Mouse (Mus musculus): ENCODE data around the gene Fam83g. TPM values are rescaled to one million over a fixed set of nuclear protein-coding genes. Genes with fewer than 3 reads are reported as not detected.

The Fam83g gene
- polyA plus RNA-seq, 1 experiment from 2014 or later = 0.76 TPM

DNA sequence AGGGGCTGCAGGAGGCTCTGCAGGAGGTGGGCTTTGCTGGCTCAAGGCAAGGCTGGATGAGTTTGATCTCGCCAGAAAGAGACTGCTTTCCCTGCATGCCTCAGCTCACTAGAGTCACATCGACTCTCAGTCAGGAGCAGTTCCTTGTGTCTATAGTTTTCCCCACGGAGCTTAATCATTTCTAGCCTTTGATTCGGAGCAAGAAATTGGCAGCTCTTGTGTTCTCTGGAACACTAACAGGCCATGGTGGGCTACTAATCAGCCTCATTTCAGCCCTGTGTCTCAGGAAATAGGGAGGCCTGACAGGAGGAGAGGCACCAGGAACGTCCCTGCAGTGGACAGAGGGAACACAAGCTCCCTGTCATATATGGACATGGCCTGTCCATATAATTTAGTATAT, 34.1 kb downstream of the Fam83g start:
- WGBS = 67% methylated on average over 5 of the region's 5 CpGs
- no peak overlapping the region for H3K9ac ChIP-seq (replicated peaks; ENCODE audit: low read length)

DNA sequence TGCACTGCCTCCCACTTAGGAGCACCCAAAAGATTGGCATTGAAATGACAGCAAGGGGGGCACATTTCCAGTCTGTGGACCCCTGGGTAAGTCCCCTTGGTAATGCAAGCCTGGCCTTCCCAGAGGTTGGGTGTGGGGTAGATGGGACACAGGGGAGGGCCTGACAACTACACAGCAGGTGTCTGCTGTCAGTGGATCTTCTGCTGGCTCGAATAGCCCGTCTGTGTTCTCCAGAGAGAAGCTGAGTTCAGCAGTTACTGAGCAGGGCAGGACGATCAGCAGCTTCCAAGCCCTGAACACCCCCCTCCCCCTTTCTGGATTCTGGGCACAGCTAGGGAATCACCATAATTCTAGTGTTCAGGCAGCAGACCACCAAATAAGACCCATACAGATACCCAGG, 35.5 kb downstream of the Fam83g start:
- Histone ChIP-seq H3K9me3 (replicated peaks; ENCODE audit: control insufficient read depth, low read length) (no peaks in the 10 kb centered on the region), H3K4me2 (ENCODE audit: low read depth, low read length) (no peak overlapping the region), H3K4me1 (ENCODE audit: control insufficient read depth, insufficient read depth, low read length) (no peaks in the 10 kb centered on the region), H3K9ac (replicated peaks; ENCODE audit: low read length) (no peak overlapping the region), H3K36me3 (replicated peaks; ENCODE audit: control insufficient read depth, insufficient read depth, low read depth, low read length) (no peaks in the 10 kb centered on the region), H3K4me3 (ENCODE audit: low read depth, low read length) (no peak overlapping the region), H3K27ac (replicated peaks; ENCODE audit: low read depth, low read length) (no peak overlapping the region), H3K27me3 (ENCODE audit: control insufficient read depth, insufficient read depth, low read length) (no peaks in the 10 kb centered on the region)
- WGBS = 50% methylated on average over 3 of the region's 3 CpGs
- ATAC-seq (replicated peaks; ENCODE audit: insufficient number of reproducible peaks, low FRiP score, low TSS enrichment, low read depth) (no peak), DNase-seq (ENCODE audit: low spot score) (no peak)

More for the DNA sequence above, 34.1 kb downstream of the Fam83g start:
- ATAC-seq (replicated peaks; ENCODE audit: insufficient number of reproducible peaks, low FRiP score, low TSS enrichment, low read depth) (no peak), DNase-seq (ENCODE audit: low spot score) (no peak)
- Histone ChIP-seq H3K27ac (replicated peaks; ENCODE audit: low read depth, low read length) (no peak overlapping the region), H3K9me3 (replicated peaks; ENCODE audit: control insufficient read depth, low read length) (no peaks in the 10 kb centered on the region), H3K4me1 (ENCODE audit: control insufficient read depth, insufficient read depth, low read length) (no peaks in the 10 kb centered on the region), H3K36me3 (replicated peaks; ENCODE audit: control insufficient read depth, insufficient read depth, low read depth, low read length) (no peaks in the 10 kb centered on the region), H3K27me3 (ENCODE audit: control insufficient read depth, insufficient read depth, low read length) (no peaks in the 10 kb centered on the region), H3K4me2 (ENCODE audit: low read depth, low read length) (no peak overlapping the region), H3K4me3 (ENCODE audit: low read depth, low read length) (no peak overlapping the region)

DNA sequence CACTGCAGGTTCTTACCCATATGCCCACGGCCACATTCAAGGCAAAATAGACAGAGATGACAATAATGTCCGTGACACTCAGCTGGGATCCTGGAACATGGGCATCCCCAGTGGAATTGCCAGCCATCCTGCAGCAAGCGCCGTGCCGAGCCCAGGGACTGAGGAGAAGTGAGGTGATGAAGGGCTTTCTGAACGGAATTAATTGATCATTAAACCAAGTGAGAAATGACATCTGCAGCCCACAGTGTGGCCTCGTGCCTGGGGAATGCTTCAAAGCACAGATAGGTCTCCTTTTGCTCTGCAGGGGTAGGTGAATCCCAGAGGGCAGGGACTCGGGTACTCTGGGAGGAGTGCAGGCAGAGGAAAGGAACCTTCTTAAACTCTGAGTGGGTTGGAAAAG, 35.9 kb downstream of the Fam83g start:
- no peak overlapping the region for H3K27ac ChIP-seq (replicated peaks; ENCODE audit: low read depth, low read length)
- no peaks in the 10 kb centered on the region for H3K36me3 ChIP-seq (replicated peaks; ENCODE audit: control insufficient read depth, insufficient read depth, low read depth, low read length)
- ATAC-seq (replicated peaks; ENCODE audit: insufficient number of reproducible peaks, low FRiP score, low TSS enrichment, low read depth) (no peak), DNase-seq (ENCODE audit: low spot score) (no peak)
- no peak overlapping the region for H3K4me2 ChIP-seq (ENCODE audit: low read depth, low read length)
- H3K9ac ChIP-seq (replicated peaks; ENCODE audit: low read length) = no peak overlapping the region
- no peaks in the 10 kb centered on the region for H3K4me1 ChIP-seq (ENCODE audit: control insufficient read depth, insufficient read depth, low read length)
- no peaks in the 10 kb centered on the region for H3K9me3 ChIP-seq (replicated peaks; ENCODE audit: control insufficient read depth, low read length)
- no peaks in the 10 kb centered on the region for H3K27me3 ChIP-seq (ENCODE audit: control insufficient read depth, insufficient read depth, low read length)
- no peak overlapping the region for H3K4me3 ChIP-seq (ENCODE audit: low read depth, low read length)
- WGBS = 78% methylated on average over 8 of the region's 8 CpGs

DNA sequence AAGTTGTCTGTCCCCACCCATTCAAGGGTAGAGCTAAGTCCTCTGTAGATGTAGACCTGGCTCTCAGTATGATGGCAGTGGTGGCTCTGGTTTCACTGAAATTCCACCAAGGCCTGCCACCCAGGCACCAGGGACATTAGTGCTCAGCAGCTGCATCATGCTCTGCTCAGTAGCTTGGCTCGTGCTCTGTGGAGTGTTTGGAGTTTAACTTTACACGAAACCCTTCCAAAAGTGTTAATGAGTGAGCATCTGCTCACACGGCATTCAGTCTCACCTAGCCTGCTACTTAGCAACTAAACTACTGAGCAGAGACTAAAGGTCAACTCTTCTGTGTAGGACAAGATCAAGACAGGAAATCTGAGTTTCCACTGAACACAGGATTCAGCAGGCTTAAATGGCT, 36.7 kb downstream of the Fam83g start, which contains the start of gene Slc5a10:
Gene Slc5a10 (minus strand): TSS at position 191 of the 400 bp plus-strand sequence.
- WGBS = 84% methylated on average over 3 of the region's 3 CpGs
- no peak for DNase-seq (ENCODE audit: low spot score)
- H3K36me3 ChIP-seq (replicated peaks; ENCODE audit: control insufficient read depth, insufficient read depth, low read depth, low read length) = no peaks in the 10 kb centered on the region
- no peak within 1 kb of the TSS for H3K27ac ChIP-seq (replicated peaks; ENCODE audit: low read depth, low read length)
- no peak within 1 kb of the TSS for H3K4me2 ChIP-seq (ENCODE audit: low read depth, low read length)
- H3K9ac ChIP-seq (replicated peaks; ENCODE audit: low read length) = no peak within 1 kb of the TSS
- ATAC-seq (replicated peaks; ENCODE audit: insufficient number of reproducible peaks, low FRiP score, low TSS enrichment, low read depth) = no peak
- H3K4me3 ChIP-seq (ENCODE audit: low read depth, low read length) = no peak within 1 kb of the TSS
- H3K9me3 ChIP-seq (replicated peaks; ENCODE audit: control insufficient read depth, low read length) = no peaks in the 10 kb centered on the region
- no peaks in the 10 kb centered on the region for H3K4me1 ChIP-seq (ENCODE audit: control insufficient read depth, insufficient read depth, low read length)
- no peaks in the 10 kb centered on the region for H3K27me3 ChIP-seq (ENCODE audit: control insufficient read depth, insufficient read depth, low read length)

DNA sequence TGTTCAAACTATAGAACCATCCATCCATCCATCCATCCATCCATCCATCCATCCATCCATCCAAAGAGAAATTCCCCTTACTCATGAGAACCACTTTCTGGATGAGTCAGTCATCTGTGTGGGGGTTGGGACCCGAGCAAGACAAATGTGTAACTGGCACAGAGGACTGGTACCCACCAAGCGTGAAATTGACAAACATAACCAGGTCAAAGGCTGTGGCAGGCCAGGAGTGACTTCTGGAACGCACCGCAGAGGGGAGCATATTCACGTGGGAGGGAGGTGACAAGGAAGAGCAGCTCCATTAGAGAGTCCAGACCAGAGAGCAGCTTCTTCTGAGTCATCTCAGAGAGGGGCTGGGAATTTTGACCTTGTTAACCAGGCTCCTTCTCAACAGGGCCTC, 38.2 kb downstream of the Fam83g start:
- Histone ChIP-seq H3K4me1 (ENCODE audit: control insufficient read depth, insufficient read depth, low read length) (no peaks in the 10 kb centered on the region), H3K9me3 (replicated peaks; ENCODE audit: control insufficient read depth, low read length) (no peaks in the 10 kb centered on the region), H3K36me3 (replicated peaks; ENCODE audit: control insufficient read depth, insufficient read depth, low read depth, low read length) (no peaks in the 10 kb centered on the region), H3K4me3 (ENCODE audit: low read depth, low read length) (no peak overlapping the region), H3K27me3 (ENCODE audit: control insufficient read depth, insufficient read depth, low read length) (no peaks in the 10 kb centered on the region), H3K9ac (replicated peaks; ENCODE audit: low read length) (no peak overlapping the region), H3K4me2 (ENCODE audit: low read depth, low read length) (no peak overlapping the region), H3K27ac (replicated peaks; ENCODE audit: low read depth, low read length) (no peak overlapping the region)
- ATAC-seq (replicated peaks; ENCODE audit: insufficient number of reproducible peaks, low FRiP score, low TSS enrichment, low read depth) = no peak
- 62% methylated on average over 5 of the region's 5 CpGs for WGBS
- DNase-seq (ENCODE audit: low spot score) = no peak

DNA sequence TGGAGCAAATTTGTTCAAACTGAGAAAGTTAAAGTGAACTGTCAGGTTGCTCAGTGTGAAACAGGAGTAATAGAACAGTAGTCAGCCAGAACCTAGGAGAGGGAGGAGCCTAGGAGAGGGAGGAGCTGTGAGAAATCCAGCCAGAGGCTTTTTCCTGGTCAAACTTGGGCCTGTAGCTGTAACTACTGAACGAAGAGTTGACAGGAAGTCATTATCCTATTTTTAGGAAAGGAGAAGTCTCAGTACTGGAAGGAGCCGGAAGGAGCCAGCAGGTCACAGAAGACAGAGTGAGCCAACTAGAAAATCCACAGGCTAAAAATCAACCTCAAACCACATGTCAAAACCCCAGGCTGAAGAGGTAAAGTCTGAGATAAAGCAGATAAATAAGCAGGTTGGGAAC, 44.1 kb downstream of the Fam83g start:
- DNase-seq (ENCODE audit: low spot score) = no peak
- Histone ChIP-seq H3K4me2 (ENCODE audit: low read depth, low read length) (no peak overlapping the region), H3K9me3 (replicated peaks; ENCODE audit: control insufficient read depth, low read length) (no peaks in the 10 kb centered on the region), H3K27me3 (ENCODE audit: control insufficient read depth, insufficient read depth, low read length) (no peaks in the 10 kb centered on the region), H3K9ac (replicated peaks; ENCODE audit: low read length) (no peak overlapping the region), H3K27ac (replicated peaks; ENCODE audit: low read depth, low read length) (no peak overlapping the region), H3K4me3 (ENCODE audit: low read depth, low read length) (no peak overlapping the region), H3K36me3 (replicated peaks; ENCODE audit: control insufficient read depth, insufficient read depth, low read depth, low read length) (peaks cover 8% of the 10 kb centered on the region), H3K4me1 (ENCODE audit: control insufficient read depth, insufficient read depth, low read length) (no peaks in the 10 kb centered on the region)
- 58% methylated on average over 2 of the region's 2 CpGs for WGBS
- ATAC-seq (replicated peaks; ENCODE audit: insufficient number of reproducible peaks, low FRiP score, low TSS enrichment, low read depth) = no peak

DNA sequence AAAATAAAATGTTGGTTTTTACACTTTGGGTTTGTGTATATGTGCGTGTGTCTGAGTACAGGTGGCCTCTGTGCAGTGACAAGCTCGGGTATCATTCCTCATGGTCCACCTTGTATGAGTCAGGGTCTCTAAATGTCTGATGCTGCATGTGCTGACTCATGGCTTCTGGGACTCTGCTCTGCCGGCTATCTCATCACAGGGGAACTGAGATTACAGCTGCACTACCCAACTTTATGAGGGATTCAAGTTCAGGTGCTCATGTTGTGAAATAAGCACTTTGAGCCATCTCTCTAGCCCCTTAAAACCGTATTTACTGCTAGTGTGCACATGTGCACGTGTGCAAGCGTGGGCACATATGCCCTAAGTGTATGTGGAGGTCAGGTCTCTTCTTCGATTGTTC, 48.8 kb downstream of the Fam83g start:
- H3K4me1 ChIP-seq (ENCODE audit: control insufficient read depth, insufficient read depth, low read length) = no peaks in the 10 kb centered on the region
- ATAC-seq (replicated peaks; ENCODE audit: insufficient number of reproducible peaks, low FRiP score, low TSS enrichment, low read depth) (no peak), DNase-seq (ENCODE audit: low spot score) (no peak)
- WGBS = 87% methylated on average over 7 of the region's 7 CpGs
- no peaks in the 10 kb centered on the region for H3K27me3 ChIP-seq (ENCODE audit: control insufficient read depth, insufficient read depth, low read length)
- H3K27ac ChIP-seq (replicated peaks; ENCODE audit: low read depth, low read length) = no peak overlapping the region
- no peak overlapping the region for H3K4me2 ChIP-seq (ENCODE audit: low read depth, low read length)
- no peak overlapping the region for H3K9ac ChIP-seq (replicated peaks; ENCODE audit: low read length)
- no peak overlapping the region for H3K4me3 ChIP-seq (ENCODE audit: low read depth, low read length)
- no peaks in the 10 kb centered on the region for H3K9me3 ChIP-seq (replicated peaks; ENCODE audit: control insufficient read depth, low read length)
- peaks cover 6% of the 10 kb centered on the region for H3K36me3 ChIP-seq (replicated peaks; ENCODE audit: control insufficient read depth, insufficient read depth, low read depth, low read length)

DNA sequence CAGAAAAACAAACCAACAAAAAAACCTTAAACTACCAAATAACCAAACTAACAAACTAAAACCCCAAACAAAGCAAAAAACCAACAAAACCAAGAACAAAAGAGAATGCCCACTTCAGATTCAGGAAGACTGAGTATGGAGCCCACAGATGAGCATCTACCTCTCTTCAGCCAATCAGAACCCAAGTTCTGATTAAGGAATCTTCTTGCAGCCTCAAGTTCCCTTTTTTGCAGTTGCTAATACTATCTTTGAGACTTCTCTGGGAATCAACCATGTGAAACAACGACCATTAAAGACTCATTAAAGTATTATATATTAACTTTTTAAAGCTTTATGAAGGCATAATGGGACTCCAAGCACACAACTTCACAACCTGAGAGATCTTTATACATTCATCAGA, 53.4 kb downstream of the Fam83g start:
- no peak overlapping the region for H3K27ac ChIP-seq (replicated peaks; ENCODE audit: low read depth, low read length)
- ATAC-seq (replicated peaks; ENCODE audit: insufficient number of reproducible peaks, low FRiP score, low TSS enrichment, low read depth) (no peak), DNase-seq (ENCODE audit: low spot score) (no peak)
- no peaks in the 10 kb centered on the region for H3K27me3 ChIP-seq (ENCODE audit: control insufficient read depth, insufficient read depth, low read length)
- 94% methylated on average over 1 of the region's 1 CpGs for WGBS
- H3K9me3 ChIP-seq (replicated peaks; ENCODE audit: control insufficient read depth, low read length) = no peaks in the 10 kb centered on the region
- no peak overlapping the region for H3K4me3 ChIP-seq (ENCODE audit: low read depth, low read length)
- no peak overlapping the region for H3K4me2 ChIP-seq (ENCODE audit: low read depth, low read length)
- H3K36me3 ChIP-seq (replicated peaks; ENCODE audit: control insufficient read depth, insufficient read depth, low read depth, low read length) = peaks cover 10% of the 10 kb centered on the region; the same call in 1 of the 2 replicates
- H3K9ac ChIP-seq (replicated peaks; ENCODE audit: low read length) = no peak overlapping the region
- no peaks in the 10 kb centered on the region for H3K4me1 ChIP-seq (ENCODE audit: control insufficient read depth, insufficient read depth, low read length)
